33 mouse cellular contexts compared by ENCODE assay signal in genomic region chr5:120404831-120405591, GRCm38 (mm10). TPM values are rescaled to one million over a fixed set of nuclear protein-coding genes. Genes with fewer than 3 reads are reported as not detected.
DNase-seq lines count a peak whose midpoint lies in the region; ATAC-seq and TF ChIP-seq lines count a peak whose summit lies in the region.
"Had no signal": no experiment of that assay in that cellular context is flagged by ENCODE, and none has a peak within 500 bp of the region (broad histone marks: within the 10 kb centered on the region; RNA-seq: fewer than 3 reads in every experiment).

No protein-coding gene starts in this region.

- peaks cover 53% of the 10 kb centered on the region for H3K27me3 ChIP-seq in kidney, embryonic 15.5 days
- H3K27me3 ChIP-seq in intestine, embryonic 16.5 days (replicated peaks; ENCODE audit: control insufficient read depth, insufficient read depth, low read length), result peaks cover 24% of the 10 kb centered on the region
- peaks cover 9% of the 10 kb centered on the region; the same call in 1 of the 2 replicates for H3K27me3 ChIP-seq in small intestine, adult 2 months (ENCODE audit: control insufficient read depth, insufficient read depth, low read length)
- peaks cover 19% of the 10 kb centered on the region for H3K27me3 ChIP-seq in liver, postnatal 0 days (ENCODE audit: insufficient read depth, low read length)
- H3K27me3 ChIP-seq: midbrain, embryonic 15.5 days had no signal

- no peak for ATAC-seq in kidney, embryonic 15.5 days (replicated peaks; ENCODE audit: low FRiP score)
- peak; percentile 86 for ATAC-seq in intestine, embryonic 16.5 days
- no peak for ATAC-seq in liver, postnatal 0 days
- ATAC-seq in megakaryocyte progenitor cell, adult 5-6 weeks (replicated peaks; ENCODE audit: poor library complexity), result no peak
- ATAC-seq: forebrain, embryonic 16.5 days; inflammation-experienced regulatory T-cells, adult 6 months; liver, embryonic 12.5 days; lung, postnatal 0 days; midbrain, embryonic 15.5 days; Patski had no signal

- TF ChIP-seq POLR2A in small intestine, adult 2 months (IDR thresholded peaks at IDR 0.05; ENCODE audit: low read depth, low read length), result no peak

- no peaks in the 10 kb centered on the region for H3K36me3 ChIP-seq in kidney, embryonic 15.5 days
- H3K36me3 ChIP-seq in intestine, embryonic 16.5 days (ENCODE audit: control insufficient read depth, insufficient read depth, low read length), result no peaks in the 10 kb centered on the region
- no peaks in the 10 kb centered on the region for H3K36me3 ChIP-seq in small intestine, adult 2 months (ENCODE audit: control insufficient read depth, insufficient read depth, low read length)
- no peaks in the 10 kb centered on the region for H3K36me3 ChIP-seq in liver, postnatal 0 days (replicated peaks; ENCODE audit: insufficient read depth, low read length)
- H3K36me3 ChIP-seq: embryonic facial prominence, embryonic 12.5 days; forebrain, embryonic 10.5 days; heart, embryonic 12.5 days; liver, embryonic 12.5 days; midbrain, embryonic 15.5 days; neural tube, embryonic 15.5 days had no signal

- H3K9ac ChIP-seq in kidney, embryonic 15.5 days, result no peak overlapping the region
- no peak overlapping the region for H3K9ac ChIP-seq in intestine, embryonic 16.5 days (ENCODE audit: low read depth, low read length)
- H3K9ac ChIP-seq in liver, postnatal 0 days (replicated peaks), result no peak overlapping the region
- H3K9ac ChIP-seq: embryonic facial prominence, embryonic 12.5 days; heart, embryonic 12.5 days; hindbrain, embryonic 14.5 days; liver, embryonic 12.5 days; midbrain, embryonic 15.5 days; neural tube, embryonic 15.5 days had no signal

- DNase-seq in kidney, adult 11 months, result peak; percentile 73
- DNase-seq in kidney, postnatal 10 days, result peak; percentile 53
- no peak for DNase-seq in retina, embryonic 14.5 days (ENCODE audit: low spot score)
- no peak for DNase-seq in liver, postnatal 0 days
- DNase-seq: adrenal gland, postnatal 10 days; cerebellum, adult 9-10 months; embryo, embryonic 11 days; gastrocnemius, adult 2 months; gastrocnemius, postnatal 36 days; heart, adult 18-20 months; heart, postnatal 4 days; layer of hippocampus, postnatal 36 days; left cerebral cortex, postnatal 4 days; lung, adult 18-20 months; right cerebral cortex, postnatal 4 days had no signal

- H3K27ac ChIP-seq in kidney, embryonic 15.5 days, result no peak overlapping the region
- no peak overlapping the region; the same call in 1 of the 2 replicates for H3K27ac ChIP-seq in intestine, embryonic 16.5 days (ENCODE audit: low read length)
- peak overlapping the region; percentile 41 for H3K27ac ChIP-seq in small intestine, adult 2 months (ENCODE audit: insufficient read depth, low read depth, low read length)
- H3K27ac ChIP-seq in liver, postnatal 0 days (ENCODE audit: low read depth), result no peak overlapping the region
- H3K27ac ChIP-seq: embryonic facial prominence, embryonic 12.5 days; forebrain, embryonic 10.5 days; gastrocnemius, adult 2 months; hindbrain, embryonic 14.5 days; liver, embryonic 12.5 days; macrophage; midbrain, embryonic 15.5 days; neural tube, embryonic 15.5 days had no signal

- H3K4me1 ChIP-seq in kidney, embryonic 15.5 days, result peaks cover 9% of the 10 kb centered on the region
- peaks cover 6% of the 10 kb centered on the region; the same call in 1 of the 2 replicates for H3K4me1 ChIP-seq in intestine, embryonic 16.5 days (ENCODE audit: control insufficient read depth, insufficient read depth, low read length)
- peaks cover 7% of the 10 kb centered on the region; the same call in 1 of the 2 replicates for H3K4me1 ChIP-seq in small intestine, adult 2 months (ENCODE audit: control insufficient read depth, insufficient read depth, insufficient read length, low read length)
- no peaks in the 10 kb centered on the region for H3K4me1 ChIP-seq in liver, postnatal 0 days (ENCODE audit: insufficient read depth)
- H3K4me1 ChIP-seq: heart, embryonic 12.5 days; liver, embryonic 12.5 days had no signal

- no peak for TF ChIP-seq EP300 in liver, postnatal 0 days (IDR thresholded peaks at IDR 0.05; ENCODE audit: low read depth)

- no peak for TF ChIP-seq CTCF in small intestine, adult 2 months (IDR thresholded peaks at IDR 0.05; ENCODE audit: extremely low read depth, insufficient read length, insufficient replicate concordance, low read depth, low read length)
- TF ChIP-seq CTCF in liver, postnatal 0 days (IDR thresholded peaks at IDR 0.05; ENCODE audit: low read depth), result no peak

- H3K4me3 ChIP-seq in kidney, embryonic 15.5 days (replicated peaks), result no peak overlapping the region
- no peak overlapping the region for H3K4me3 ChIP-seq in intestine, embryonic 16.5 days (ENCODE audit: low read length)
- no peak overlapping the region for H3K4me3 ChIP-seq in small intestine, adult 2 months (ENCODE audit: low read depth, low read length)
- H3K4me3 ChIP-seq in liver, postnatal 0 days (ENCODE audit: low read depth, low read length), result no peak overlapping the region
- H3K4me3 ChIP-seq: embryonic facial prominence, embryonic 12.5 days; forebrain, embryonic 10.5 days; gastrocnemius, adult 2 months; heart, embryonic 12.5 days; liver, embryonic 12.5 days; midbrain, embryonic 15.5 days; neural tube, embryonic 15.5 days had no signal

- H3K9me3 ChIP-seq in kidney, embryonic 15.5 days (replicated peaks), result no peaks in the 10 kb centered on the region
- H3K9me3 ChIP-seq in intestine, embryonic 16.5 days (ENCODE audit: control insufficient read depth, low read length), result no peaks in the 10 kb centered on the region
- H3K9me3 ChIP-seq in liver, postnatal 0 days (ENCODE audit: low read length), result no peaks in the 10 kb centered on the region
- H3K9me3 ChIP-seq: embryonic facial prominence, embryonic 12.5 days; forebrain, embryonic 10.5 days; heart, embryonic 12.5 days; liver, embryonic 12.5 days; midbrain, embryonic 15.5 days; neural tube, embryonic 15.5 days had no signal

- H3K4me2 ChIP-seq in kidney, embryonic 15.5 days, result no peak overlapping the region
- H3K4me2 ChIP-seq in intestine, embryonic 16.5 days (ENCODE audit: low read depth, low read length), result no peak overlapping the region
- H3K4me2 ChIP-seq in liver, postnatal 0 days (ENCODE audit: low read depth, low read length), result no peak overlapping the region
- H3K4me2 ChIP-seq: embryonic facial prominence, embryonic 12.5 days; heart, embryonic 12.5 days; hindbrain, embryonic 14.5 days; liver, embryonic 12.5 days; midbrain, embryonic 15.5 days; neural tube, embryonic 15.5 days had no signal

- WGBS in kidney, embryonic 15.5 days, result 71% methylated on average over 12 of the region's 12 CpGs
- WGBS in intestine, embryonic 16.5 days, result 63% methylated on average over 12 of the region's 12 CpGs
- 37% methylated on average over 12 of the region's 12 CpGs for WGBS in small intestine, adult 2 months
- 64% methylated on average over 12 of the region's 12 CpGs for WGBS in liver, postnatal 0 days (ENCODE audit: insufficient replicate concordance)

RNA-seq across cellular contexts. Expression of gene Lhx5, which starts 26.5 kb away (rescaled TPM):
- not detected in 2 replicates for polyA plus RNA-seq in kidney, embryonic 15.5 days (2015; fragmentation: Nextera tagmentation; extraction: Ambion mirVana)
- not detected in 2 replicates for polyA plus RNA-seq in intestine, embryonic 16.5 days (2015; fragmentation: Nextera tagmentation; extraction: Ambion mirVana)
- polyA plus RNA-seq in small intestine, adult 2 months (2012; rRNA removed), result 0.38 TPM in 2 replicates
- not detected in 2 replicates for polyA plus RNA-seq in liver, postnatal 0 days (2015; fragmentation: Nextera tagmentation; extraction: Ambion mirVana)
- total RNA-seq in megakaryocyte progenitor cell, adult 5-6 weeks (2015), result not detected in 2 replicates
- total RNA-seq in megakaryocyte progenitor cell, adult 5-6 weeks (2017), result not detected in 2 replicates
- total RNA-seq: adrenal gland, postnatal 10 days; gastrocnemius, adult 2 months; gastrocnemius, postnatal 36 days; heart, adult 18-20 months; heart, postnatal 4 days; MEL had no signal
- polyA plus RNA-seq: heart, postnatal 0 days; inflammation-experienced regulatory T-cells, adult 6 months; liver, embryonic 12.5 days; lung, postnatal 0 days; macrophage had no signal

Comparison
In these comparisons a context has a peak if more than half of its experiments do, and no peak if none do; other contexts are left out.
1. DNase-seq: peak in kidney, adult 11 months (single experiment) and kidney, postnatal 10 days (single experiment); none in retina, embryonic 14.5 days (single experiment) and liver, postnatal 0 days (single experiment).